In the genomic region with DNA sequence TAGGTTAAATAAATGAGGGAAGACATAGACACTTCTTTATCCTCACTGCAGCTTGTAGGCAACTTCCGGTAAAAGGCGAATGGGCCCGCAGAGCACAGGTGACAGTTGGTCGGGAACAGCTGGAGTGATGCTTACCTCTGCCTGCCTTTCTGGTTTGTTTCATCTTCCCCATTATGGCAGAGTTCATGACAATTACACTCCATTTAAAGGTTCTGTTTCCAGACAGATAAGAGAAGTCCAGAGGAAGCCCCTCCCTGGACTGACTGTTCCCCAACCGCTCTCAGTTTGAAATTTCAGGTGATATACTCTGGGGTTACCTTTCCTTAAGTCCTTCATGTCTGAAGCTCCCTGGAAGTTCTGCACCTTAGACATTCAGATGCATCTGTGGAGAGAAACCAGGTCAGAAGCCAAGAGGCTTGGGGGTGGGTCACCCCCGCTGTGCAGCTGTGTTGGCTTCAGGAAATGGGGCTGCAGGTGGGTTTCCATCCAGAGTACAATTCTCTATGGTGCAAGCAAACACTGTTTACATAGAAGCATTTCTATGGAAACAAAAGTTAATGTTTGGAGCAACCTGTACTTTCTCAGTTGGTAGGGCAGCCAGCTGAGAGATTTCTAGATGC, we compare ENCODE assay signal across 20 mouse cellular contexts. TPM values are rescaled to one million over a fixed set of nuclear protein-coding genes. Genes with fewer than 3 reads are reported as not detected.
DNase-seq lines count a peak whose midpoint lies in the region; ATAC-seq and TF ChIP-seq lines count a peak whose summit lies in the region.
"Had no signal": no experiment of that assay in that cellular context is flagged by ENCODE, and none has a peak within 500 bp of the region (broad histone marks: within the 10 kb centered on the region; RNA-seq: fewer than 3 reads in every experiment).

No protein-coding gene starts in this region.

- no peak overlapping the region for H3K4me3 ChIP-seq in heart, postnatal 0 days (ENCODE audit: low read depth, low read length)
- H3K4me3 ChIP-seq: embryonic facial prominence, embryonic 13.5 days; forebrain, embryonic 13.5 days; gastrocnemius, adult 2 months; heart, adult 2 months; heart, embryonic 13.5 days; hindbrain, embryonic 10.5 days; intestine, embryonic 15.5 days had no signal

- TF ChIP-seq CTCF in heart, postnatal 0 days (IDR thresholded peaks at IDR 0.05; ENCODE audit: low read depth): no peak

- intact Hi-C loops in heart, postnatal 25 days (cut with DNase I): no loop called here

- no peak overlapping the region for H3K4me2 ChIP-seq in heart, postnatal 0 days (ENCODE audit: low read depth, low read length)
- H3K4me2 ChIP-seq: embryonic facial prominence, embryonic 13.5 days; forebrain, embryonic 13.5 days; heart, embryonic 13.5 days; hindbrain, embryonic 14.5 days; intestine, embryonic 15.5 days had no signal

- H3K9me3 ChIP-seq in heart, postnatal 0 days (replicated peaks; ENCODE audit: control insufficient read depth, low read length): no peaks in the 10 kb centered on the region
- H3K9me3 ChIP-seq: embryonic facial prominence, embryonic 13.5 days; forebrain, embryonic 13.5 days; heart, embryonic 13.5 days; hindbrain, embryonic 10.5 days; intestine, embryonic 15.5 days had no signal

- DNase-seq in heart, postnatal 0 days (ENCODE audit: low spot score): no peak
- DNase-seq in heart, postnatal 25 days (ENCODE audit: low spot score): no peak
- DNase-seq in thymus, postnatal 0 days (ENCODE audit: low spot score): peak; percentile 87
- DNase-seq in thymus, postnatal 36 days: peak; percentile 60 to 79
- no peak for DNase-seq in left cerebral cortex, adult 8-10 months (ENCODE audit: low spot score in 2 of 2)
- no peak for DNase-seq in cerebellum, adult 9-10 months
- DNase-seq: adrenal gland, adult 8-10 months; adrenal gland, postnatal 36 days; cerebellum, adult 2 months; cerebellum, postnatal 14 days; gastrocnemius, adult 2 months; gastrocnemius, postnatal 25 days; heart, adult 2 months; heart, postnatal 14 days had no signal

- no peak overlapping the region for H3K9ac ChIP-seq in heart, postnatal 0 days (replicated peaks; ENCODE audit: low read depth, low read length)
- H3K9ac ChIP-seq: embryonic facial prominence, embryonic 13.5 days; forebrain, embryonic 13.5 days; heart, embryonic 13.5 days; hindbrain, embryonic 14.5 days; intestine, embryonic 15.5 days had no signal

- TF ChIP-seq EP300 in heart, postnatal 0 days (IDR thresholded peaks at IDR 0.05; ENCODE audit: low read depth): no peak

- H3K4me1 ChIP-seq in heart, postnatal 0 days (ENCODE audit: control insufficient read depth, insufficient read depth): no peaks in the 10 kb centered on the region
- H3K4me1 ChIP-seq: embryonic facial prominence, embryonic 13.5 days; forebrain, embryonic 13.5 days; heart, embryonic 13.5 days; hindbrain, embryonic 10.5 days; intestine, embryonic 15.5 days had no signal

- no peak for ATAC-seq in heart, postnatal 0 days (ENCODE audit: insufficient read depth, low read depth)
- ATAC-seq: forebrain, embryonic 13.5 days; intestine, embryonic 15.5 days had no signal

- 77% methylated on average over 6 of the region's 6 CpGs for WGBS in heart, postnatal 0 days

- no peaks in the 10 kb centered on the region for H3K36me3 ChIP-seq in heart, postnatal 0 days (replicated peaks; ENCODE audit: control insufficient read depth, insufficient read depth, low read length)
- H3K36me3 ChIP-seq: embryonic facial prominence, embryonic 13.5 days; heart, embryonic 13.5 days; hindbrain, embryonic 10.5 days; intestine, embryonic 15.5 days had no signal

- peak overlapping the region; percentile 11; the same call in 1 of the 2 replicates for H3K27ac ChIP-seq in heart, postnatal 0 days (ENCODE audit: low read depth)
- H3K27ac ChIP-seq: embryonic facial prominence, embryonic 13.5 days; forebrain, embryonic 13.5 days; gastrocnemius, adult 2 months; heart, adult 2 months; heart, embryonic 13.5 days; hindbrain, embryonic 10.5 days; hindbrain, embryonic 14.5 days; intestine, embryonic 15.5 days had no signal

- no peaks in the 10 kb centered on the region for H3K27me3 ChIP-seq in heart, postnatal 0 days (ENCODE audit: control insufficient read depth, insufficient read depth, low read length)
- H3K27me3 ChIP-seq: embryonic facial prominence, embryonic 13.5 days; forebrain, embryonic 13.5 days; heart, embryonic 13.5 days; intestine, embryonic 15.5 days had no signal

RNA-seq across cellular contexts. Expression of a gene that starts 36.8 kb away (rescaled TPM):
- total RNA-seq in heart, postnatal 0 days (2014; rRNA removed; ENCODE audit: low replicate concordance): 2.7 and 5.1 TPM in 2 replicates
- 5.9 and 6.2 TPM in 2 replicates for polyA plus RNA-seq in heart, postnatal 0 days (2015; fragmentation: Nextera tagmentation; extraction: Ambion mirVana)
- 1 to 10 TPM; 5.3 to 6.8 TPM for total RNA-seq in heart, postnatal 25 days (2021)
- polyA plus RNA-seq in thymus, postnatal 0 days (2015; fragmentation: Nextera tagmentation; extraction: Ambion mirVana): 4.2 and 5.2 TPM in 2 replicates
- 10 to 100 TPM in 2 of 4 experiments, 1 to 10 TPM in 2; 7.4 to 12.4 (median 10.1) TPM for total RNA-seq in left cerebral cortex, adult 8-10 months (2022)

Comparison
In these comparisons a context has a peak if more than half of its experiments do, and no peak if none do; other contexts are left out.
1. DNase-seq: peak in thymus, postnatal 0 days (single experiment) and thymus, postnatal 36 days (2 of 2); none in heart, postnatal 0 days (single experiment), heart, postnatal 25 days (single experiment), left cerebral cortex, adult 8-10 months (0 of 2) and cerebellum, adult 9-10 months (single experiment).